Mouse (Mus musculus): Measurements from ENCODE around the gene Olfr594. TPM values are rescaled to one million over a fixed set of nuclear protein-coding genes. Genes with fewer than 3 reads are reported as not detected.

Gene Olfr594
- not detected in 2 replicates for polyA plus RNA-seq (2021; fragmentation: Nextera tagmentation)
- long read RNA-seq, experiment 1, result 0 reads
- long read RNA-seq, experiment 2, result 0 reads

GRCm38 (mm10) chr7:103216696-103217095 is at the start of gene Olfr594:
Gene Olfr594, plus strand, starts transcription at chr7:103216996.

GRCm38 (mm10) chr7:103178240-103178639 is 38.6 kb upstream of the Olfr594 start, which contains the start of gene Olfr591:
Gene Olfr591, minus strand, starts transcription at chr7:103178340.

GRCm38 (mm10) chr7:103184503-103184902 is 32.3 kb upstream of the Olfr594 start, which contains the start of gene Olfr592:
Gene Olfr592, plus strand, starts transcription at chr7:103184803.

GRCm38 (mm10) chr7:103211562-103211961 is 5.2 kb upstream of the Olfr594 start, which contains the start of gene Olfr593:
Gene Olfr593, plus strand, starts transcription at chr7:103211862.

GRCm38 (mm10) chr7:103252405-103252804 is 35.6 kb downstream of the Olfr594 start, which contains the start of gene Usp17ld:
Gene Usp17ld, minus strand, starts transcription at chr7:103252505.

Other genes starting within 250 kb of the Olfr594 start
- not detected in 2 replicates for gene Olfr577, start 241.1 kb upstream of the Olfr594 start, polyA plus RNA-seq (2021; fragmentation: Nextera tagmentation)
- not detected in 2 replicates for gene Olfr578, start 227.7 kb upstream of the Olfr594 start, polyA plus RNA-seq (2021; fragmentation: Nextera tagmentation)
- not detected in 2 replicates for gene Olfr582, start 179.0 kb upstream of the Olfr594 start, polyA plus RNA-seq (2021; fragmentation: Nextera tagmentation)
- not detected in 2 replicates for gene Olfr583, start 165.7 kb upstream of the Olfr594 start, polyA plus RNA-seq (2021; fragmentation: Nextera tagmentation)
- not detected in 2 replicates for gene Olfr584, start 135.1 kb upstream of the Olfr594 start, polyA plus RNA-seq (2021; fragmentation: Nextera tagmentation)
- not detected in 2 replicates for gene Olfr585, start 119.3 kb upstream of the Olfr594 start, polyA plus RNA-seq (2021; fragmentation: Nextera tagmentation)
- not detected in 2 replicates for gene Olfr586, start 91.4 kb upstream of the Olfr594 start, polyA plus RNA-seq (2021; fragmentation: Nextera tagmentation)
- gene Olfr588-ps1, start 76.1 kb upstream of the Olfr594 start, polyA plus RNA-seq (2021; fragmentation: Nextera tagmentation), result not detected in 2 replicates
- not detected in 2 replicates for gene Olfr589, start 60.6 kb upstream of the Olfr594 start, polyA plus RNA-seq (2021; fragmentation: Nextera tagmentation)
- gene Olfr591, start 38.7 kb upstream of the Olfr594 start, polyA plus RNA-seq (2021; fragmentation: Nextera tagmentation), result not detected in 2 replicates
- not detected in 2 replicates for gene Olfr592, start 32.2 kb upstream of the Olfr594 start, polyA plus RNA-seq (2021; fragmentation: Nextera tagmentation)
- not detected in 2 replicates for gene Olfr593, start 5.1 kb upstream of the Olfr594 start, polyA plus RNA-seq (2021; fragmentation: Nextera tagmentation)
- not detected in 2 replicates for gene Usp17ld, start 35.5 kb downstream of the Olfr594 start, polyA plus RNA-seq (2021; fragmentation: Nextera tagmentation)
- not detected in 2 replicates for gene Olfr596, start 88.7 kb downstream of the Olfr594 start, polyA plus RNA-seq (2021; fragmentation: Nextera tagmentation)
- gene Olfr597, start 99.3 kb downstream of the Olfr594 start, polyA plus RNA-seq (2021; fragmentation: Nextera tagmentation), result not detected in 2 replicates
- gene Olfr598, start 106.6 kb downstream of the Olfr594 start, polyA plus RNA-seq (2021; fragmentation: Nextera tagmentation), result not detected in 2 replicates
- gene Olfr599, start 118.9 kb downstream of the Olfr594 start, polyA plus RNA-seq (2021; fragmentation: Nextera tagmentation), result not detected in 2 replicates
- gene Olfr600, start 132.7 kb downstream of the Olfr594 start, polyA plus RNA-seq (2021; fragmentation: Nextera tagmentation), result not detected in 2 replicates
- gene Olfr601, start 145.7 kb downstream of the Olfr594 start, polyA plus RNA-seq (2021; fragmentation: Nextera tagmentation), result not detected in 2 replicates
- not detected in 2 replicates for gene Olfr603, start 169.2 kb downstream of the Olfr594 start, polyA plus RNA-seq (2021; fragmentation: Nextera tagmentation)
- gene Usp17lc, start 198.1 kb downstream of the Olfr594 start, polyA plus RNA-seq (2021; fragmentation: Nextera tagmentation), result not detected in 2 replicates
- gene Olfr605, start 228.4 kb downstream of the Olfr594 start, polyA plus RNA-seq (2021; fragmentation: Nextera tagmentation), result not detected in 2 replicates
- gene Olfr606, start 232.1 kb downstream of the Olfr594 start, polyA plus RNA-seq (2021; fragmentation: Nextera tagmentation), result not detected in 2 replicates
- gene Olfr607, start 247.2 kb downstream of the Olfr594 start, polyA plus RNA-seq (2021; fragmentation: Nextera tagmentation), result not detected in 2 replicates